Mouse (Mus musculus): ENCODE data around the gene Smyd4. TPM values are rescaled to one million over a fixed set of nuclear protein-coding genes. Genes with fewer than 3 reads are reported as not detected.

Gene Smyd4
- polyA plus RNA-seq, 1 experiment: 5.2 TPM

DNA sequence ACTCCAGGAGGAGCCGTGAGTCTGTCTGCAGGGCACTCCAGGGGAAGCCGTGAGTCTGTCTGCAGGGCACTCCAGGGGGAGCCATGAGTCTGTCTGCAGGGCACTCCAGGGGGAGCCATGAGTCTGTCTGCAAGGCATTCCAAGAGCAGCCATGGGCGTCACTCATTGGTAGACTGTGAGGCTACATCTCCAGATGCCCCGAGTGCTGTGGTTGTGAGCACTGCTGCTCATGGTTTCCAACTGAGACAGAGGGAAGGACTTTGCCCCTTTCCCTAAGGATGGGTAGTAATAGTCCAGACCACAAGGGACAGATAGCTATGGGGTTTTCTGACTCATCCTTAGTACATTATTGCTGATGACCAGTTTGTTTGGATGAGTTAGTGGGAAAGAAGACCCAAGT, 57.9 kb downstream of the Smyd4 start:
- Histone ChIP-seq H3K4me3 (replicated peaks; ENCODE audit: extremely low read depth, low read depth, low read length) (no peak overlapping the region), H3K4me1 (ENCODE audit: control insufficient read depth, insufficient read depth, low read length) (peaks cover 5% of the 10 kb centered on the region; the same call in 1 of the 2 replicates)
- 70% methylated on average over 4 of the region's 4 CpGs for WGBS
- DNase-seq: no peak
- TF ChIP-seq POLR2A (IDR thresholded peaks at IDR 0.05; ENCODE audit: borderline replicate concordance, extremely low read depth, low read depth, low read length) (no peak), CTCF (IDR thresholded peaks at IDR 0.05; ENCODE audit: insufficient read depth, low read length) (no peak)

GRCm38 (mm10) chr11:75406865-75407264, 58.6 kb downstream of the Smyd4 start:
- Histone ChIP-seq H3K4me3 (replicated peaks; ENCODE audit: extremely low read depth, low read depth, low read length) (no peak overlapping the region), H3K4me1 (ENCODE audit: control insufficient read depth, insufficient read depth, low read length) (peaks cover 5% of the 10 kb centered on the region; the same call in 1 of the 2 replicates)
- TF ChIP-seq POLR2A (IDR thresholded peaks at IDR 0.05; ENCODE audit: borderline replicate concordance, extremely low read depth, low read depth, low read length) (no peak), CTCF (IDR thresholded peaks at IDR 0.05; ENCODE audit: insufficient read depth, low read length) (peak; percentile 65)
- 53% methylated on average over 3 of the region's 3 CpGs for WGBS
- DNase-seq: peak; percentile 60

- no peak for DNase-seq
- 46% methylated on average over 17 of the region's 17 CpGs for WGBS
- H3K4me3 ChIP-seq (replicated peaks; ENCODE audit: extremely low read depth, low read depth, low read length): no peak overlapping the region
- no peaks in the 10 kb centered on the region; the same call in 1 of the 2 replicates for H3K4me1 ChIP-seq (ENCODE audit: control insufficient read depth, insufficient read depth, low read length)
- TF ChIP-seq POLR2A (IDR thresholded peaks at IDR 0.05; ENCODE audit: borderline replicate concordance, extremely low read depth, low read depth, low read length) (no peak), CTCF (IDR thresholded peaks at IDR 0.05; ENCODE audit: insufficient read depth, low read length) (no peak)
Observed at GRCm38 (mm10) chr11:75409679-75410575, 61.7 kb downstream of the Smyd4 start.

GRCm38 (mm10) chr11:75410591-75410990, 62.4 kb downstream of the Smyd4 start:
- 79% methylated on average over 7 of the region's 7 CpGs for WGBS
- no peak for DNase-seq
- TF ChIP-seq CTCF (IDR thresholded peaks at IDR 0.05; ENCODE audit: insufficient read depth, low read length) (no peak), POLR2A (IDR thresholded peaks at IDR 0.05; ENCODE audit: borderline replicate concordance, extremely low read depth, low read depth, low read length) (no peak)
- Histone ChIP-seq H3K4me1 (ENCODE audit: control insufficient read depth, insufficient read depth, low read length) (no peaks in the 10 kb centered on the region; the same call in 1 of the 2 replicates), H3K4me3 (replicated peaks; ENCODE audit: extremely low read depth, low read depth, low read length) (no peak overlapping the region)

GRCm38 (mm10) chr11:75415096-75415495, 66.9 kb downstream of the Smyd4 start:
- TF ChIP-seq CTCF (IDR thresholded peaks at IDR 0.05; ENCODE audit: insufficient read depth, low read length): no peak
- TF ChIP-seq POLR2A (IDR thresholded peaks at IDR 0.05; ENCODE audit: borderline replicate concordance, extremely low read depth, low read depth, low read length): no peak
- no peaks in the 10 kb centered on the region; the same call in 1 of the 2 replicates for H3K4me1 ChIP-seq (ENCODE audit: control insufficient read depth, insufficient read depth, low read length)
- DNase-seq: no peak
- no peak overlapping the region for H3K4me3 ChIP-seq (replicated peaks; ENCODE audit: extremely low read depth, low read depth, low read length)
- WGBS: 28% methylated on average over 7 of the region's 7 CpGs

- TF ChIP-seq CTCF (IDR thresholded peaks at IDR 0.05; ENCODE audit: insufficient read depth, low read length) (no peak), POLR2A (IDR thresholded peaks at IDR 0.05; ENCODE audit: borderline replicate concordance, extremely low read depth, low read depth, low read length) (no peak)
- DNase-seq: no peak
- Histone ChIP-seq H3K4me3 (replicated peaks; ENCODE audit: extremely low read depth, low read depth, low read length) (no peak overlapping the region), H3K4me1 (ENCODE audit: control insufficient read depth, insufficient read depth, low read length) (no peaks in the 10 kb centered on the region)
- 68% methylated on average over 13 of the region's 13 CpGs for whole genome bisulfite sequencing
Observed at GRCm38 (mm10) chr11:75415994-75416393, 67.8 kb downstream of the Smyd4 start.

DNA sequence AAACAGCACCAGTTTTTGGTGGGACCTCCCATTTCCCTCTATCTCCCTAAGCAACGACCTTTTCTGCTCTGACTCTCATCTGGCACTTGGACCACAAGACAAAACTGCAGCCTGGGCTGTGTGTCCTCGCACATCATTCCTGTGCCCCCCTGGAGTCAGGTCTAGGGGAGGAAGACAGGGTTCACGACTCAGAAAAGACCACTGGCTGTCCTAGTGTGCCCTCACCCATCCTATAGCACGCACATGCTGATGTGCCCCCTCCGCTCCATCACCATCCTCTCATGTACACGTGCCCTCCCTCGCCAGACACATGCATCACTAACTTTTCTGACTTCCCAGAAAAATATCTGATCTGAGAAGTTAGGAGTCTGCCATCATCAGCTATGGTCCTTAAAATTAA, 71.8 kb downstream of the Smyd4 start:
- no peaks in the 10 kb centered on the region for H3K4me1 ChIP-seq (ENCODE audit: control insufficient read depth, insufficient read depth, low read length)
- TF ChIP-seq POLR2A (IDR thresholded peaks at IDR 0.05; ENCODE audit: borderline replicate concordance, extremely low read depth, low read depth, low read length) (no peak), CTCF (IDR thresholded peaks at IDR 0.05; ENCODE audit: insufficient read depth, low read length) (no peak)
- WGBS: 85% methylated on average over 7 of the region's 7 CpGs
- DNase-seq: no peak
- H3K4me3 ChIP-seq (replicated peaks; ENCODE audit: extremely low read depth, low read depth, low read length): no peak overlapping the region

DNA sequence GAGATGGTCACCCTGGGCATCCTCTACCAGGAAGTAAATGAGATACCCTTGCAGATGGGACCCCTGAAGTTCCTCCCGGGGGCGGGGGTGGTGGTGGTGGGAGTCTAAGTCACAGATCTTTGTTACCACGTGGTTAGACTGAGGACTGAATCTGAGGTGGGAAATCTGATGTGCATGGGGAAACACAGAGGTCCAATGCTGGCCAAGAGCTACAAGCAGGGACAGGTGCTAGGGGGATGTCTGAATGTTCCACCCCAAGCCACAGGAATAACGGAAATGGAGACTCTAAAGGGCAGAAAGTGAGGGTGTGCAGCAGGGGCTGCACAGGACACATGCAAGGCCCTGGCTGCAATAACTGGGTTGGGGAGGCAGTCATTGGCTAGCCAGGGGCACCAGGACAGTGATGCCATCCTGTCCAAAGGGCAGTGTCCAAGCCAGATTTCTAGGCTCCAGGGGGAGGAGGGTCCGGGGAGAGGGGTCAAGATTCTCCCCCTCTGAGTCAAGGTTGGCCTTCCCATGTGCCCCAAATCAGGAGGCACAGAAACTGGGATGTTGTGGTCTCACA, 72.7 kb downstream of the Smyd4 start:
- WGBS: 64% methylated on average over 5 of the region's 5 CpGs
- TF ChIP-seq POLR2A (IDR thresholded peaks at IDR 0.05; ENCODE audit: borderline replicate concordance, extremely low read depth, low read depth, low read length): no peak
- no peak for TF ChIP-seq CTCF (IDR thresholded peaks at IDR 0.05; ENCODE audit: insufficient read depth, low read length)
- no peak overlapping the region for H3K4me3 ChIP-seq (replicated peaks; ENCODE audit: extremely low read depth, low read depth, low read length)

GRCm38 (mm10) chr11:75421375-75422012, 73.3 kb downstream of the Smyd4 start:
- no peak overlapping the region for H3K4me3 ChIP-seq (replicated peaks; ENCODE audit: extremely low read depth, low read depth, low read length)

More for the DNA sequence above, 72.7 kb downstream of the Smyd4 start:
- no peaks in the 10 kb centered on the region for H3K4me1 ChIP-seq (ENCODE audit: control insufficient read depth, insufficient read depth, low read length)
- DNase-seq: no peak

More at GRCm38 (mm10) chr11:75421375-75422012, 73.3 kb downstream of the Smyd4 start:
- no peaks in the 10 kb centered on the region for H3K4me1 ChIP-seq (ENCODE audit: control insufficient read depth, insufficient read depth, low read length)
- TF ChIP-seq CTCF (IDR thresholded peaks at IDR 0.05; ENCODE audit: insufficient read depth, low read length): no peak
- no peak for TF ChIP-seq POLR2A (IDR thresholded peaks at IDR 0.05; ENCODE audit: borderline replicate concordance, extremely low read depth, low read depth, low read length)
- WGBS: 60% methylated on average over 6 of the region's 6 CpGs
- DNase-seq: no peak
